11 mouse cellular contexts compared by ENCODE assay signal in genomic region chr17:45208596-45209386, GRCm38 (mm10).
DNase-seq lines count a peak whose midpoint lies in the region; ATAC-seq lines count a peak whose summit lies in the region.
"Had no signal": no experiment of that assay in that cellular context is flagged by ENCODE, and none has a peak within 500 bp of the region (broad histone marks: within the 10 kb centered on the region; RNA-seq: fewer than 3 reads in every experiment).

No protein-coding gene starts in this region.

- no peak overlapping the region for H3K9ac ChIP-seq in hindbrain, embryonic 16.5 days (ENCODE audit: low read depth, low read length)
- no peak overlapping the region for H3K9ac ChIP-seq in midbrain, embryonic 11.5 days (ENCODE audit: low read length)
- no peak overlapping the region for H3K9ac ChIP-seq in kidney, embryonic 16.5 days (replicated peaks; ENCODE audit: low read length)
- H3K9ac ChIP-seq: forebrain, embryonic 12.5 days had no signal

- H3K9me3 ChIP-seq in hindbrain, embryonic 16.5 days (ENCODE audit: control insufficient read depth, low read length): peaks cover 2% of the 10 kb centered on the region; the same call in 1 of the 2 replicates
- no peaks in the 10 kb centered on the region for H3K9me3 ChIP-seq in midbrain, embryonic 11.5 days (ENCODE audit: control insufficient read depth, low read length)
- no peaks in the 10 kb centered on the region; the same call in 1 of the 2 replicates for H3K9me3 ChIP-seq in kidney, embryonic 16.5 days (ENCODE audit: low read length)
- H3K9me3 ChIP-seq: forebrain, embryonic 12.5 days had no signal

- no peak overlapping the region for H3K27ac ChIP-seq in hindbrain, embryonic 16.5 days (ENCODE audit: low read depth, low read length)
- H3K27ac ChIP-seq in midbrain, embryonic 11.5 days (ENCODE audit: low read depth, low read length): no peak overlapping the region; the same call in 1 of the 2 replicates
- no peak overlapping the region for H3K27ac ChIP-seq in kidney, embryonic 16.5 days (ENCODE audit: low read length)
- H3K27ac ChIP-seq: forebrain, embryonic 12.5 days had no signal

- intact Hi-C loops in heart, postnatal 14 days (cut with DNase I): no loop called here

- WGBS in hindbrain, embryonic 16.5 days: 35% methylated on average over 14 of the region's 14 CpGs
- WGBS in midbrain, embryonic 11.5 days: 35% methylated on average over 14 of the region's 14 CpGs
- 72% methylated on average over 14 of the region's 14 CpGs for WGBS in kidney, embryonic 16.5 days

- peak; percentile 83 for ATAC-seq in hindbrain, embryonic 16.5 days
- ATAC-seq in midbrain, embryonic 11.5 days (ENCODE audit: low FRiP score): peak; percentile 90
- no peak for ATAC-seq in kidney, embryonic 16.5 days (ENCODE audit: low FRiP score, low TSS enrichment)
- ATAC-seq: lung, postnatal 0 days had no signal

- H3K36me3 ChIP-seq in hindbrain, embryonic 16.5 days (ENCODE audit: control insufficient read depth, insufficient read depth, low read length): no peaks in the 10 kb centered on the region
- H3K36me3 ChIP-seq in midbrain, embryonic 11.5 days (ENCODE audit: control insufficient read depth, insufficient read depth, low read length): no peaks in the 10 kb centered on the region
- H3K36me3 ChIP-seq in kidney, embryonic 16.5 days (ENCODE audit: insufficient read depth, low read length): no peaks in the 10 kb centered on the region
- H3K36me3 ChIP-seq: forebrain, embryonic 12.5 days had no signal

- H3K4me1 ChIP-seq in hindbrain, embryonic 16.5 days (ENCODE audit: control insufficient read depth, insufficient read depth, low read depth, low read length): peaks cover 3% of the 10 kb centered on the region; the same call in 1 of the 2 replicates
- peaks cover 7% of the 10 kb centered on the region for H3K4me1 ChIP-seq in midbrain, embryonic 11.5 days (ENCODE audit: control insufficient read depth, insufficient read depth, low read length)
- no peaks in the 10 kb centered on the region for H3K4me1 ChIP-seq in kidney, embryonic 16.5 days (ENCODE audit: insufficient read depth, low read length)

- no peak overlapping the region for H3K4me3 ChIP-seq in hindbrain, embryonic 16.5 days (ENCODE audit: low read length)
- H3K4me3 ChIP-seq in midbrain, embryonic 11.5 days (ENCODE audit: low read depth, low read length): no peak overlapping the region
- H3K4me3 ChIP-seq in kidney, embryonic 16.5 days (ENCODE audit: low read length): no peak overlapping the region
- H3K4me3 ChIP-seq: forebrain, embryonic 12.5 days had no signal

- peak; percentile 83 for DNase-seq in Muller cell, postnatal 12 days (ENCODE audit: inconsistent ontology term)
- peak; percentile 9 for DNase-seq in brain, adult 2 months (ENCODE audit: low read depth, low spot score)
- DNase-seq in midbrain, embryonic 11.5 days (ENCODE audit: low spot score, missing footprints): peak; percentile 89
- no peak for DNase-seq in heart, postnatal 14 days
- no peak for DNase-seq in lung, postnatal 10 days
- DNase-seq: cerebellum, postnatal 36 days; kidney, postnatal 10 days had no signal

- no peak overlapping the region for H3K4me2 ChIP-seq in hindbrain, embryonic 16.5 days (ENCODE audit: low read length)
- H3K4me2 ChIP-seq in midbrain, embryonic 11.5 days: no peak overlapping the region
- H3K4me2 ChIP-seq in kidney, embryonic 16.5 days (replicated peaks; ENCODE audit: low read depth, low read length): no peak overlapping the region
- H3K4me2 ChIP-seq: forebrain, embryonic 12.5 days had no signal

- H3K27me3 ChIP-seq in hindbrain, embryonic 16.5 days (replicated peaks; ENCODE audit: control insufficient read depth, insufficient read depth, low read length): no peaks in the 10 kb centered on the region
- H3K27me3 ChIP-seq in midbrain, embryonic 11.5 days (ENCODE audit: control insufficient read depth, insufficient read depth, low read length): no peaks in the 10 kb centered on the region
- H3K27me3 ChIP-seq in kidney, embryonic 16.5 days (ENCODE audit: insufficient read depth, low read length): no peaks in the 10 kb centered on the region
- H3K27me3 ChIP-seq: forebrain, embryonic 12.5 days had no signal

Comparison
In these comparisons a context has a peak if more than half of its experiments do, and no peak if none do; other contexts are left out.
1. DNase-seq: peak in Muller cell, postnatal 12 days (single experiment), brain, adult 2 months (single experiment) and midbrain, embryonic 11.5 days (single experiment); none in heart, postnatal 14 days (0 of 2) and lung, postnatal 10 days (single experiment).